Mouse (Mus musculus) ES-E14 (cell line): ENCODE results near the gene Gal3st4. TPM values are rescaled to one million over a fixed set of nuclear protein-coding genes. Genes with fewer than 3 reads are reported as not detected.

Experiments
- DNase-seq: peaks from one replicate; pipeline ENCODE4 v3.0.0-alpha.2; 2013; ENCODE audit warnings: low read depth, low spot score
- H3K27ac ChIP-seq: 2 replicates; pipeline ENCODE4 v1.5.1; 2012; ENCODE audit warnings: low read depth, mild to moderate bottlenecking, low read length, moderate library complexity, mixed read lengths; ENCODE audit not compliant: poor library complexity, insufficient read depth, severe bottlenecking
- H3K36me3 ChIP-seq: 2 replicates; pipeline ENCODE4 v1.6.1; 2012; ENCODE audit warnings: mild to moderate bottlenecking, low read length, moderate library complexity, mixed read lengths; ENCODE audit not compliant: control insufficient read depth, poor library complexity, insufficient read depth, severe bottlenecking
- H3K4me1 ChIP-seq, 2 experiments: fragments of 150-350 bp in 1 of 2; sonication (generic) in 1 of 2; 2 replicates each; pipeline ENCODE4 v1.6.1; 2012; ENCODE audit warnings: low read length in 2 of 2, mild to moderate bottlenecking in 1 of 2, mixed read lengths in 1 of 2; ENCODE audit not compliant: control insufficient read depth in 2 of 2, insufficient read depth in 2 of 2, poor library complexity in 1 of 2
- H3K4me3 ChIP-seq, 2 experiments: fragments of 150-350 bp in 1 of 2; sonication (generic) in 1 of 2; 2 replicates each; pipeline ENCODE4 v1.5.1; 2012; ENCODE audit warnings: low read length in 2 of 2, low read depth in 1 of 2, mild to moderate bottlenecking in 1 of 2, mixed read lengths in 1 of 2; ENCODE audit not compliant: insufficient read depth in 1 of 2, poor library complexity in 1 of 2, severe bottlenecking in 1 of 2
- H3K9ac ChIP-seq: 2 replicates; pipeline ENCODE4 v1.6.1; 2012; ENCODE audit warnings: low read depth, mild to moderate bottlenecking, low read length, mixed read lengths; ENCODE audit not compliant: poor library complexity, insufficient read depth, severe bottlenecking
- H3K9me3 ChIP-seq: fragments of 150-350 bp; sonication (generic); 2 replicates; pipeline ENCODE4 v1.6.1; 2012; ENCODE audit warnings: low read depth, mild to moderate bottlenecking, low read length; ENCODE audit not compliant: control insufficient read depth, insufficient read depth
- CHD2 ChIP-seq: IDR thresholded peaks from 2 replicates; pipeline ENCODE4 v1.6.1; 2014; ENCODE audit warnings: mild to moderate bottlenecking, low read depth, low read length, inconsistent platforms
- HCFC1 ChIP-seq: IDR thresholded peaks from 2 replicates; pipeline ENCODE4 v1.6.1; 2012; ENCODE audit warnings: low read length, inconsistent platforms, borderline replicate concordance; ENCODE audit not compliant: insufficient read depth
- MAFK ChIP-seq: IDR thresholded peaks from 2 replicates; pipeline ENCODE4 v1.6.1; 2014; ENCODE audit warnings: mild to moderate bottlenecking, low read depth, low read length, inconsistent platforms; ENCODE audit not compliant: insufficient read depth
- ZC3H11A ChIP-seq: IDR thresholded peaks from 2 replicates; pipeline ENCODE4 v1.6.1; 2012; ENCODE audit warnings: low read depth, mild to moderate bottlenecking, inconsistent platforms, low read length, borderline replicate concordance
- ZNF384 ChIP-seq: IDR thresholded peaks from 2 replicates; pipeline ENCODE4 v1.6.1; 2012; ENCODE audit warnings: low read depth, low read length, inconsistent platforms
- in situ Hi-C, 2 experiments: fragments of 600-800 bp; cut with MboI; formaldehyde crosslinking; loops; one replicate each; pipeline ENCODE4 v1.15.1; 2025; ENCODE audit warnings: low sequenced_read_pairs in 2 of 2, inconsistent platforms in 1 of 2; ENCODE audit not compliant: unreplicated experiment in 2 of 2
- total RNA-seq: library from RNA; depleted of rRNA; stranded (reverse); fragments of 300-350 nt; gene quantifications from 2 replicates; pipeline ENCODE4 v1.2.3, GENCODE M21; 2012

Gal3st4 gene
- total RNA-seq, 1 experiment, result 0.94 TPM

- Histone ChIP-seq H3K27ac (no peak overlapping the region), H3K9me3 (no peaks in the 10 kb centered on the region), H3K36me3 (peaks cover 32% of the 10 kb centered on the region), H3K4me3 (no peak overlapping the region), H3K4me1 (peaks cover 0 to 5% of the 10 kb centered on the region in 2 experiments; a peak in 1 of 4 replicates), H3K9ac (no peak overlapping the region)
- TF ChIP-seq HCFC1 (no peak), CHD2 (no peak), ZC3H11A (no peak), MAFK (no peak), ZNF384 (no peak)
- no peak for DNase-seq
- in situ Hi-C loops, result no loop called here
Measured at GRCm38 (mm10) chr5:138260051-138260450, 12.6 kb downstream of the Gal3st4 start.

GRCm38 (mm10) chr5:138258993-138259392 is 13.6 kb downstream of the Gal3st4 start:
- in situ Hi-C loops, result no loop called here
- Histone ChIP-seq H3K9me3 (no peaks in the 10 kb centered on the region), H3K36me3 (peaks cover 32% of the 10 kb centered on the region), H3K27ac (no peak overlapping the region), H3K4me3 (no peak overlapping the region), H3K9ac (no peak overlapping the region), H3K4me1 (peaks cover 0 to 5% of the 10 kb centered on the region in 2 experiments; a peak in 1 of 4 replicates)
- DNase-seq, result no peak
- TF ChIP-seq HCFC1 (no peak), ZC3H11A (no peak), CHD2 (no peak), ZNF384 (no peak), MAFK (no peak)

- peaks cover 32% of the 10 kb centered on the region for H3K36me3 ChIP-seq
- no peak overlapping the region for H3K9ac ChIP-seq
- no peak overlapping the region for H3K4me3 ChIP-seq
- H3K4me1 ChIP-seq, result peaks cover 0 to 5% of the 10 kb centered on the region in 2 experiments; a peak in 1 of 4 replicates
- DNase-seq, result no peak
- TF ChIP-seq CHD2 (no peak), MAFK (no peak), ZC3H11A (no peak), ZNF384 (no peak), HCFC1 (no peak)
- in situ Hi-C loops, result no loop called here
- H3K27ac ChIP-seq, result no peak overlapping the region
- H3K9me3 ChIP-seq, result no peaks in the 10 kb centered on the region
Measured at GRCm38 (mm10) chr5:138258542-138258941, 14.1 kb downstream of the Gal3st4 start.

GRCm38 (mm10) chr5:138258078-138258477 is 14.6 kb downstream of the Gal3st4 start:
- Histone ChIP-seq H3K27ac (no peak overlapping the region), H3K9me3 (no peaks in the 10 kb centered on the region), H3K4me3 (no peak overlapping the region), H3K9ac (no peak overlapping the region), H3K36me3 (peaks cover 32% of the 10 kb centered on the region), H3K4me1 (peaks cover 0 to 4% of the 10 kb centered on the region in 2 experiments; a peak in 1 of 4 replicates)
- DNase-seq, result no peak
- in situ Hi-C loops, result no loop called here
- TF ChIP-seq ZNF384, result no peak
- no peak for TF ChIP-seq MAFK
- no peak for TF ChIP-seq CHD2
- TF ChIP-seq HCFC1, result no peak

- Histone ChIP-seq H3K9ac (no peak overlapping the region), H3K9me3 (no peaks in the 10 kb centered on the region), H3K4me3 (no peak overlapping the region), H3K4me1 (peaks cover 0 to 2% of the 10 kb centered on the region in 2 experiments; a peak in 1 of 4 replicates), H3K27ac (no peak overlapping the region), H3K36me3 (peaks cover 32% of the 10 kb centered on the region)
- no peak for DNase-seq
- TF ChIP-seq MAFK (no peak), HCFC1 (no peak), CHD2 (no peak), ZNF384 (no peak), ZC3H11A (no peak)
- in situ Hi-C loops, result no loop called here
Measured at GRCm38 (mm10) chr5:138257585-138257978, 15.1 kb downstream of the Gal3st4 start.
